Mouse (Mus musculus) midbrain, embryonic 14.5 days (tissue): ENCODE measurements around the gene Hba-a1. TPM values are rescaled to one million over a fixed set of nuclear protein-coding genes. Genes with fewer than 3 reads are reported as not detected.
"Not testable (repeated sequence)": the region's sequence is repeated elsewhere in the genome, so short reads cannot be mapped to it uniquely, and the experiment has no call there.

Experiments used
- ATAC-seq: fragments of 200-750 bp; cut with Nextera tagmentation; 2 replicates; pipeline ENCODE4 v1.8.0; 2017; ENCODE audit warnings: moderate number of reproducible peaks, moderate library complexity; ENCODE audit not compliant: low FRiP score, low TSS enrichment
- DNase-seq: peaks from one replicate; pipeline ENCODE4 v3.0.0-alpha.2; 2015
- H3K27ac ChIP-seq: fragments of 300-500 bp; sonication (generic); replicated peaks from 2 replicates; pipeline ENCODE4 v1.5.1; 2014; ENCODE audit warnings: mild to moderate bottlenecking, low read depth, low read length, moderate library complexity
- H3K27me3 ChIP-seq: fragments of 300-500 bp; sonication (generic); 2 replicates; pipeline ENCODE4 v1.6.1; 2014; ENCODE audit warnings: low read length, control low read depth, mixed read lengths; ENCODE audit not compliant: control insufficient read depth, insufficient read depth
- H3K36me3 ChIP-seq: fragments of 300-500 bp; sonication (generic); 2 replicates; pipeline ENCODE4 v1.6.1; 2014; ENCODE audit warnings: low read length, control low read depth; ENCODE audit not compliant: control insufficient read depth, insufficient read depth
- H3K4me1 ChIP-seq: fragments of 300-500 bp; sonication (generic); 2 replicates; pipeline ENCODE4 v1.6.1; 2014; ENCODE audit warnings: mild to moderate bottlenecking, antibody characterized with exemption, low read length, control low read depth; ENCODE audit not compliant: control insufficient read depth, insufficient read depth
- H3K4me2 ChIP-seq: fragments of 300-500 bp; sonication (generic); 2 replicates; pipeline ENCODE4 v1.6.1; 2014; ENCODE audit warnings: mild to moderate bottlenecking, low read length, moderate library complexity
- H3K4me3 ChIP-seq: fragments of 300-500 bp; sonication (generic); replicated peaks from 2 replicates; pipeline ENCODE4 v1.5.1; 2014; ENCODE audit warnings: low read depth, low read length
- H3K9ac ChIP-seq: fragments of 300-500 bp; sonication (generic); replicated peaks from 2 replicates; pipeline ENCODE4 v1.6.1; 2014; ENCODE audit warnings: mild to moderate bottlenecking, low read length, moderate library complexity
- H3K9me3 ChIP-seq: fragments of 300-500 bp; sonication (generic); 2 replicates; pipeline ENCODE4 v1.6.1; 2016; ENCODE audit warnings: low read length, control low read depth, mixed read lengths; ENCODE audit not compliant: control insufficient read depth
- WGBS: fragments of 180-500 bp; shearing (Covaris S2); extraction: QIAGEN DNeasy Blood & Tissue Kit; methylation state at CpG from one replicate; pipeline ENCODE4 v1.1.7; 2014; 5-methylcytosine and 5-hydroxymethylcytosine counted together
- polyA plus RNA-seq: library from polyadenylated mRNA; unstranded; fragments of >200 nt; fragmentation: Nextera tagmentation; extraction: Ambion mirVana; gene quantifications from 2 replicates; pipeline ENCODE4 v1.2.1, GENCODE M21; 2014

The Hba-a1 gene
- polyA plus RNA-seq, 1 experiment from 2014 or later, result 1,946 TPM

GRCm38 (mm10) chr11:32297866-32298531 lies 14.7 kb downstream of the Hba-a1 start:
- Histone ChIP-seq H3K36me3 (no peaks in the 10 kb centered on the region), H3K4me3 (no peak overlapping the region), H3K9ac (no peak overlapping the region), H3K27me3 (no peaks in the 10 kb centered on the region), H3K4me2 (no peak overlapping the region), H3K9me3 (no peaks in the 10 kb centered on the region), H3K27ac (no peak overlapping the region), H3K4me1 (no peaks in the 10 kb centered on the region)
- DNase-seq (no peak), ATAC-seq (no peak)
- 94% methylated on average over 1 of the region's 1 CpGs for WGBS

GRCm38 (mm10) chr11:32298532-32298918 lies 15.2 kb downstream of the Hba-a1 start:
- Histone ChIP-seq H3K4me3 (no peak overlapping the region), H3K27ac (no peak overlapping the region), H3K4me2 (no peak overlapping the region), H3K9me3 (no peaks in the 10 kb centered on the region), H3K4me1 (no peaks in the 10 kb centered on the region), H3K27me3 (no peaks in the 10 kb centered on the region), H3K9ac (no peak overlapping the region), H3K36me3 (no peaks in the 10 kb centered on the region)
- 99% methylated on average over 2 of the region's 2 CpGs for WGBS
- DNase-seq (no peak), ATAC-seq (no peak)

DNA sequence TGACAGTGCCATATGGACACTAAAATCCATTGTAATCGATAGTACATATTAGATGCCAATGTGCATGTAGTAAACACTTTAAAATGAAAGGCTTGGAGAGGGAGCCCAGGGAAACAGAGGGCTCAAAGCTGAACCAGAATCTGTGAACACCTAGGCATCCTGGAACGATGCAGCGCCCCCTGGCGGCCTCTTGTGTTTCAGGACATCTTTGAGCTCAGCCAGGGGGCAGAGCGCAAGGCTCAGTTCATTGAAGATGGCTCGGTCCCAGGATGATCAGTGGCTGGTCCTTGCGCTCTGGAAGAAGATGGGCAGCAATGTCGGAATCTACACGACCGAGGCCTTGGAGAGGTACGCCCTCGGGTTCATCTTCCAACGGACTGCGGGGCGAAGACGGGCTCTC lies 16.6 kb downstream of the Hba-a1 start, which contains the start of gene Hbq1a:
TSS of gene Hbq1a (plus strand) at position 205 of the 400 bp plus-strand sequence.
- Histone ChIP-seq H3K4me2 (peak within 1 kb of the TSS; percentile 47), H3K4me3 (peak within 1 kb of the TSS; percentile 21; the same call in 1 of the 2 replicates)
- not testable (repeated sequence) for H3K27ac ChIP-seq, H3K9ac ChIP-seq, H3K27me3 ChIP-seq, H3K4me1 ChIP-seq, H3K36me3 ChIP-seq, H3K9me3 ChIP-seq
- peak; percentile 75 for DNase-seq
- ATAC-seq, result peak; percentile 48; the same call in 1 of the 2 replicates
- WGBS, result 6% methylated on average over 16 of the region's 16 CpGs

GRCm38 (mm10) chr11:32300279-32301267 lies 17.3 kb downstream of the Hba-a1 start:
- no peak overlapping the region for H3K27ac ChIP-seq
- H3K4me1 ChIP-seq, result no peaks in the 10 kb centered on the region
- H3K9me3 ChIP-seq, result no peaks in the 10 kb centered on the region
- ATAC-seq (no peak; the same call in 1 of the 2 replicates), DNase-seq (peak; percentile 28)
- H3K9ac ChIP-seq, result no peak overlapping the region
- H3K27me3 ChIP-seq, result no peaks in the 10 kb centered on the region
- no peaks in the 10 kb centered on the region for H3K36me3 ChIP-seq
- H3K4me2 ChIP-seq, result peak overlapping the region; percentile 47
- WGBS, result 53% methylated on average over 14 of the region's 17 CpGs
- peak overlapping the region; percentile 21; the same call in 1 of the 2 replicates for H3K4me3 ChIP-seq

GRCm38 (mm10) chr11:32301506-32301905 lies 18.2 kb downstream of the Hba-a1 start:
- WGBS, result 78% methylated on average over 1 of the region's 1 CpGs
- no peak for DNase-seq
- H3K27ac ChIP-seq, result no peak overlapping the region
- H3K4me1 ChIP-seq, result no peaks in the 10 kb centered on the region
- H3K36me3 ChIP-seq, result no peaks in the 10 kb centered on the region
- H3K4me3 ChIP-seq, result no peak overlapping the region
- H3K9me3 ChIP-seq, result no peaks in the 10 kb centered on the region
- no peak overlapping the region for H3K9ac ChIP-seq
- no peak overlapping the region for H3K4me2 ChIP-seq
- H3K27me3 ChIP-seq, result no peaks in the 10 kb centered on the region
- no peak for ATAC-seq

DNA sequence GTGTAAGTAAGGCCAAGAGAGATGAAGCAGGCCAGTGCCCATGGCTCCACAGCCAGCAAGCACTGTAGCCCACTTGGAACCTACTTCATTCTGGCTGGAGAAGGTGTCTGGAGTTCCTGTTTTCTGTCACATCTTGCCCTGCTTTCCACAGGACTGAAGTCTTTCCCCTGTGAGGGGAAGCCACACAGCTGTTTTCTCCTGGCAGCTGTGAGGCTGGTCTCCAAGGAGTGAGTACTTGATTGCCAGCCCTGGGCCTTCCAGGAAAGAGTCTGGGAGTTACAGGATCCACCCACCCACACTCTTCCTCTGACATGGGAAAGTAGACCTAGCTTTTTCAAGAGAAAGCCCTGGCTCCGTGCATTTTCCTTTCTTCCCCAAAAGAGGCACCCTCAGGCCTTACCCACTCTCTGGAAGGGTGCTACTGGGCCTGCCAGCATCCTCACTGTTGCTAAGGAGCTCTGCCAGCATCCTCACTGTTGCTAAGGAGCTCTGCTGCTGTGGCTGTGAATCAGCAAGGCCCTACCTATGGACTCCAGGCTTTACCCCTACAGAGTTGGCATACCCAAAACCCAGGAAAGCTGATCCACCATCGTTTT lies 19.6 kb downstream of the Hba-a1 start:
- Histone ChIP-seq H3K27me3 (no peaks in the 10 kb centered on the region), H3K4me2 (no peak overlapping the region), H3K27ac (no peak overlapping the region), H3K9me3 (no peaks in the 10 kb centered on the region), H3K4me1 (no peaks in the 10 kb centered on the region), H3K36me3 (no peaks in the 10 kb centered on the region), H3K4me3 (no peak overlapping the region), H3K9ac (no peak overlapping the region)
- WGBS, result 58% methylated on average over 2 of the region's 2 CpGs
- peak; percentile 29 for DNase-seq
- no peak for ATAC-seq

- WGBS, result 78% methylated on average over 1 of the region's 1 CpGs
- H3K4me1 ChIP-seq, result no peaks in the 10 kb centered on the region
- no peaks in the 10 kb centered on the region for H3K27me3 ChIP-seq
- ATAC-seq (no peak), DNase-seq (no peak)
- no peak overlapping the region for H3K4me3 ChIP-seq
- no peak overlapping the region for H3K27ac ChIP-seq
- H3K9ac ChIP-seq, result no peak overlapping the region
- H3K4me2 ChIP-seq, result no peak overlapping the region
- H3K36me3 ChIP-seq, result no peaks in the 10 kb centered on the region
- no peaks in the 10 kb centered on the region for H3K9me3 ChIP-seq
These were observed 20.1 kb downstream of the Hba-a1 start for GRCm38 (mm10) chr11:32303455-32303854.

DNA sequence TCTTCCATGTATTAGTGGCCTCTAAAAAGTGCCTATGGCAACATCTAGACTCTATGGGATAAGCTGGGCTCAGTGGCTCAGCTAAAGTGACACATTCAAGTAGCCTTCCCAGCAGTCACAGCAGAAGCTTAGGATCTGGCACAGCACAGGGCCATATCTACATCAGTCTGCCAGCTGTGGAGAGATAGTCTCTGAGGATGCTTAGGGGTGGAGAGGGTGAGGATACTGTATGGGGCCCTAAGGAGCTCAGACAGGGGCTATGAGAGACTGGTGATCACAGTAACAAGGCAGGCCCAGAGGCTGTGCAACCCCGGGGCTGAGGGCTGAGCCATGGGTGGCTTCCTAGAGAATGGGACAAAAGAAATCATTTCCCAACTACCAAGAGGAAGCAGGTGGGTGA lies 23.7 kb downstream of the Hba-a1 start:
- Histone ChIP-seq H3K4me2 (no peak overlapping the region), H3K4me1 (no peaks in the 10 kb centered on the region), H3K36me3 (no peaks in the 10 kb centered on the region), H3K4me3 (no peak overlapping the region), H3K27me3 (no peaks in the 10 kb centered on the region), H3K9ac (no peak overlapping the region), H3K9me3 (no peaks in the 10 kb centered on the region), H3K27ac (no peak overlapping the region)
- ATAC-seq, result no peak
- 81% methylated on average over 1 of the region's 1 CpGs for WGBS
- no peak for DNase-seq
